Mouse (Mus musculus) MEL-GATA-1-ER (cell line): ENCODE data around the gene Gm27027.

ENCODE experiments used
- DNase-seq: peaks from one replicate; pipeline ENCODE4 v3.0.0-alpha.2; 2012; ENCODE audit warnings: low read depth; ENCODE audit errors: extremely low read depth

Gene Gm27027

DNA sequence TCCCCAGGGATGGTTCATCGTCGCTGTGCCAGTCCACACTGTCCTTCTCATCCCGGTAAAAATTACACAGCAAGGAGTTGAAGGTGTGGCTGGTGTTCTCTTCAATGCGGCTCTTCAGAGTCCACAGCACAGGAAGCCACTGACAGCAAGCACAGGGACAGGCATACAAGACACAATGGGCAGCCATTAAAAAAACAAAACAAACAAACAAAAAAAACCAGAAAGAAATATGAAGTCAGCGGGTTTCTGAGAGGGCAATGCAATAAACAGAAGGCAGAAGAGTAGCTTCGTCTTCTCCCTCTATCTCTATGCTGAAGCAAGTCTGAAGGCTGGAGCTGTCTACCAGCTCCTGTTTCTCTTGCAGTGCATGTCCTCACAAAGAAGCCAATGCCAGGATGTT, at the start of gene Gm27027:
Gene Gm27027, minus strand, starts transcription at position 101 of the 400 bp plus-strand sequence.
- no peak for DNase-seq

DNA sequence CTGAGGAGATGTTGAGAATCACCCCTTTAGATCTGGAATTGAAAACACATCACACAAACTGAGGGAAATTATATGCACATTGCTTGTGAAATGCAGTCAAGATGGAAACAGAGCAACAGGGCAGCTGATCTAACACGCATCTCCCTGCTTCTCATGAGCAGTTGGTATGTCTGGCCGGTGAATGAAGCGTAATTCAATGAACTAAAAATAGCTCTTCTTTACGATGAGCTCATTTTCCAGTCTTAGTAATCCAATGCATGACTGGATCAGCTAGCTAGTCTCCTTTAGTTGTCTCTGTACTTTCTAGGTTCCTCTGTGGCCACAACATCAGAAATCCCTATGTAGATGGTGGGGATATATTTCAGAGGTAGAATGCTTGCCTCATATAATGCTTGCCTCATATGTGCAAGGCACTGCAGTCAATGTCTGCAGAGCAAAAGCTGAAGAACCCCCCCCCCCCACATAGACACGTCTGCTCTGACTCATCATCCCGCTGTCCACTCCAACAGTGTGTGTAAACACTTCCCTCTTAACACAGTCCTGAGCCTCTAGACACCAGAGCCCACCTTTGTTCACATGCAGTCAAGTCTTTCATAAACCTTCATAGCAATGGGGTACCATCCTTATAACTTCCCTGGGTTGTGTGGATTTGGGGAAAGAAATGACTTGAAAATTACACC, 49.4 kb upstream of the Gm27027 start:
- DNase-seq: no peak

DNA sequence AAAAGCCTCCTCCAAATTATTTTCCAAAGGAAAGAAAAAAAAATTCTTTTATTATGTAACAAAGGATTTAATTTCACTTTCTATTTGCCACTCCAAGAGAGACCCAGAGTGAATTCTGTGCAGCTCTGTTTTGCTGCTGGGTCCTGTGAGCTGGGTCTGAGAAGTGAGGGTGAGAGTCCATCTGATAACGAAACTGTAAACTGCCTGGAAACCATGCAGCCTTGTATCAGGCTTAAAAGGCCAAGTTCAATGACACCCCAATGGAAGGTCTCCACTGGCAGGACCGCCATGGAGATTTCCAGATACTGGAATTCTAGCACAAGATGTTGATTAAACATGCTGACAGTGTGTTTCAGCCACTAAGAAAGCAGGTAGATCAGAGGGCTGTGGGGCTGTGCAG, 48.0 kb upstream of the Gm27027 start:
- no peak for DNase-seq

DNA sequence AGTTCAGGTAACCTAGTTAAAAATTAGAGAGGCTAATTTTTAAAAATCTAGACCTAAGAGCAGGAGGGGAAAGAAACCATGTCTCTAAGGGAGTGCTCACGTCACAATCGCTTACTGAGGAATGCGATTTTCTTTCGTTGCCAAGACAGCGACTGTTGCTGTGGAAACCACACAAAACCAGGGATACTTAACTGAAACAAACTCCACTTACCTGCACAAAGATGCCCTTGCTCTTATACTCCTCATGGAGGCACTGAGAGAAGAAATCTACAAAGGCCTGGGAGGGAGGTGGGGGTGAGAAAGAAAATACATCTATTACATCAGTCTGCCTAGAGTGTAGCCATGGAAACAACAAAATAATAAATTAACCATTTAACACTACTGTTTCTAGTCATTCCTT, 47.5 kb upstream of the Gm27027 start:
- no peak for DNase-seq

DNA sequence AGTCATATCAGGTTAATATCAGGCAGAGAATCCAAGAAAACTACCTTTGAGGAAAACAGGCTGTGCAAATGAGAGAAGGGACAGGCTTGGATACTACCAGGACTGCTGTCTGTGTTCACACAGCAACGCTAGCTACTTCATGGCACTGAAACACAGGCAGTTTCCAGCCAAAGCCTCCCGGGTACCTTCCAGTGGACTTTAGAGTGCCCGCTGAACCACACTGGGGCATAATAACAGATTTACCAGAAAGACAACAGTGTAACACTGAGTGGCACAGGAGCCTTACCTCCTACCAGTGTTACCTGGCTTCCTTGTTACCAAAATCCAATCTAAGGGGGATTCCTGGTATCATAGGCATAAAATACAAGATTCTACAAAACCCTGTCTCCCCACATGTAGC, 46.3 kb upstream of the Gm27027 start:
- DNase-seq: no peak

DNA sequence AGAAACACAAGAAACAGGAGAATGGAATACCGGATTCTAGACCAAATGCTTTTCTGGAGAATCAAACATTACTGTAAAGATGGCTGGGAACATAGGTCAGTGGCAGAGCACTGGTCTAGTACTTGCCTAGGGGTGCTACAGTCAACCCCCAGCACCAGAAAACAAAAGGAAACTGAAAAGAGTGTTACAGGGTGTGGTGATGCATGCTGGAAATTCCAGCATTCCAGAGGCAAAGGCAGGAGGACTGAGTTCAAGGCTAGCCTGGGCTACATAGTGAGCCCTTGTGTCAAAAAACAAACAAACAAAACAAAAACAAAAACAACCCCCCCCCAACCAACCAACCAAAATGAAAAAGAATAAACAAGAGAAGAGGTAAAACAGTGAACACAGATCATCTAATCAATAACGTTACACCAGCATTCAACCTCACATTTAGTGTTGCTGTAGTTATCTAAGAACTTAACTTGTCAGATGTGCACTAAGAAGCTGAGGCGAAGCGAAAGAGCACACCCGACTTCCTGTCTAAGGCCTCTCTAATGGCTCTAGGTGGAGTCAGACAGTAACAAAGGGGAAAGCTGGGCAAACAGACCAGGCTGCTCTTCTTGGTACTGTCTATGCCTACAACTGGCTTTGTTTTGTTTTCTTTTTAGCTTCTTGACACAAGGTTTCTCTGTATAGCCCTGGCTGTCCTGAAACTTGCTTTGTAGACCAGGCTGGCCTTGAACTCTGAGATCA, 44.4 kb upstream of the Gm27027 start:
- no peak for DNase-seq

DNA sequence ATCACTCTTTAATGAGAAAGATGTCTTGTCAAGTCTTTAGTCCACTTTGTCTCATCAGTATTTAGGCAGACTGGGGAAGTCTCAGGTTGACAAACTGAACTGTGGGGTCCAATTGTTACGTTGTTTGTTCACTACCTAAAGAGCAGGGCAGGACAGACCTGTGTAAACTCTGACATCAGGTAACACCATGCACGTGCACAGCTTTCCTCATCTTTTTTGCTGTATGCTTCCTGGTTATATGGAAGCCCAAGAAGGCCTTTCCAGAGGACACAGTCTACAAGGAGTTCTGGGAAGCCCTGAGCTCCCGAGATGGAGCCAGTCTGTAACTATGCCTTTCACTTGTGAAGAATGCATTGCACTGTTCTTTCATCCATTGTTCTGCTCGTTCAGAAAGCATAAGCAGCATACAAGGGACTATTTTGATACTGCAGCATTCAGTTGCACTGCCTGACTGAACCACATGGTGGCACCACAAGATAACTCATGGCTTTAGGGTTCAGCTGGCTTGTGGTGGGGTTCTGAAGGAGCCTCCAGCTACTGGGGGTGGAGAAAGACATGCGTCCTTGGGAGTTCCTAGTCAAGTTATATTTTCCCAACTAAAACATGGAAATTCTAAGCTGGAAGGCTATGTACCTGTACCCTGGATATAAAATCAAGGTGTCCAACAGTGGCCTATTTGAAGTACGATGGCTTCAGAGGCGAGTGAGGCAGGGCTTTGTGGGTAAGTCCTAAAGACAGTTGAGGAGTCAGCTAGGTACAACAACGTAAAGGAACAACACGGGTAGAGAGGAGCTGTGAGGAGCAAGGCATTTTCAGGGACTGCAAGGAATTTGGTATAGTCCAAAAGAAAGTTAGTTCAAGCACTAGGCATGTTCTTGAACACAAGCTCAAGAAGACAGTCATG, 39.5 kb upstream of the Gm27027 start:
- peak; percentile 25 for DNase-seq

DNA sequence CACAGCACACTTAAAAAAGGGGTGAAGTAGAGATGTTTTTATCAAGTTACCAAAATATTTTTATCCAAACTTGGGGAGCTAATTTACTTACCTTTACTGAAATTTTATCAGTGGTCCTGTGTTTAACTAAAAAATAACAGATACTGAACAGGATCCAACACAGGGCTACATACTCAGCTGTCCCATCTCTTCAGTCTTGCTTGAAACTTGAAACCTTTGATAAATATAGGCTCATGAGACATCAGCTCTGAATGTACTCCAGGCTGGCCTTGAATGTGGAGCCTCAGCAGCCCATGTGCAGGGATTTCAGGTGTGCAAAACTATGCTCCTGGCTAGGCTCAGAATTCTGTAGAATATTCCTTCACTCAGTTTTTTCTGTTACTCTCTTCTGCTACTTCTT, 34.4 kb upstream of the Gm27027 start:
- no peak for DNase-seq

DNA sequence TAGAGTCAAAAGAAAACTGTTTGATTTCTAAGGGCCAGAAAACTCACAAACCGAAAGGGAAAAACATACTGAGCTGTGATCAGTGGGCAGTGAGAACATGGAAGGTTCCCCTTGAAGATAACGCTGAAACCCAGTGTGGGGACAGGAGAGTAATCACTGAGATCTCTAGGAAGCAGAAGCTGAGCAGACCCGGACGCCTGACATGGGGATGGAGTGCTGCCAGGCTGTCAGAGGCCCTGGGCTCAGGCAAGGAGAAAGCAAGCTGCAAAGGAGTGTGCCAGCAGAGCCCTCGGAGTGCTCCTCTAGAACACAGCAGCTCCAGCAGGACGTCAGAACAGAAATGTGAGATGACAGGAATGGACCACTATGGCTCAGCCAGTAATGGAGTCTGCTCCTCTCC, 28.5 kb upstream of the Gm27027 start:
- no peak for DNase-seq

DNA sequence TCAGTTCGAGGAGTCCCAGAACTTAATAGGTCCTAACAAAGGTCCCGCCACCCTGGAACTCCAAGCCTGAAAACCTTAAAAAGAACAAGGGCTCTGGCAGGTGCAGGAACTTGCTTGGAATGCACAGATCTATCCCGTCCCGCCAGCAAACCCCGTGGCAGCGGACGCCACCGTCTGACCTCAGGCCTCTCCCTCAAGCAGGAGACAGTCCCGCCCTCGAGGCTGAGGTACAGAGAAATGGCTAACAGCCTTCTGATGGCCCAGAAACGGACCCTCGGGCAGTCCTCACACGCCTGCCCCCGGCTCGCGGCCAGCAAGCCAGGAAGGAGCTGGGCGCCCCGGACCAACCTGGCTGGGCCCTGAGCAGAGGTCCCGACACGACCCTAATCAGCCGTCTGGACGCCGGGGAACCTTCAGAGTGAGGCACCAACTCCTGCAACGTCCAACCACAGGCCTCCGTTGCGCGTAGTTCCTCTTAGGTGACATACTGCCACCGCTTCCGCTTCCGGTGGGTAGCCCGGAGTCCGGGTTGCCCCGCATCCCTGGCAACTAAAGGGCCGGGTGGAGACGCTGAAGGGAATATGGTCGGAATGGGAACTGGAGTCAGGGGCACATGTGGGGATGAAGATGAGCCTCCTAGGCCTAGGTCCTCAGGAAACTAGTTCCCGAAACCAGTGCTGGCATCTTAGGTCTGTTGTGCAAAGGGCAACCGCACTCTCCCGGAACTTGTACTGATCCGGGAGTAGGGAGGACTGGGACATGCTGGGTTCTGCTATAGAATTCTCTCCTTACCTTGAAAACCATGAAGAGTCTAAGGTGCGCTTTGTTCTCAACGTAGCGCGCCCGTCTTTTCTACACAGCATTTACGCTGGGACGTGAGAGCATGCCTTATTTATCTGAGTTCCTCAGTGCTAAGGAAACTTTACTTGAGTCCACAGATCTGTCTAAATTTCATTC, 14.5 kb upstream of the Gm27027 start, which contains the start of gene Alkbh3:
Gene Alkbh3, minus strand, starts transcription at position 473 of the 957 bp plus-strand sequence.
- DNase-seq: no peak

DNA sequence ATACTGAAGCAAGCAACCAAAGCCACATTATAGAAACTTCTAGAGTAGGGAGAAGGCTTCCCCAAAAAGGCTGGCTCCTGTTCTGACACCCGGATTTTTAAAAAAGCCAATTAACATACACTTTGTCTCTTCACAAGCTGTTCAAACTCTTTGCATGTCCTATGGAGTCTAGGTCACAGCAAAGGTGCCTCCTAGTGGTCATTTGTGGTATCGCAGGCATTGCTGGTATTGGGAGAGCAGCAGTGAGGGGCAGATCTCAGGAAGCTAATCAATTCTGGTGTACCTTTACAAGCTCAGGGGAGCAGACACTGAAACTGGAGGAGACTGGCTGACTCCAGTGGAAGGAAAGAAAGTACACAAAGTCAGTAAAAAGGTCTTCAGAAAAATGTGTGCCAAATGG, 6.2 kb upstream of the Gm27027 start:
- peak; percentile 36 for DNase-seq

DNA sequence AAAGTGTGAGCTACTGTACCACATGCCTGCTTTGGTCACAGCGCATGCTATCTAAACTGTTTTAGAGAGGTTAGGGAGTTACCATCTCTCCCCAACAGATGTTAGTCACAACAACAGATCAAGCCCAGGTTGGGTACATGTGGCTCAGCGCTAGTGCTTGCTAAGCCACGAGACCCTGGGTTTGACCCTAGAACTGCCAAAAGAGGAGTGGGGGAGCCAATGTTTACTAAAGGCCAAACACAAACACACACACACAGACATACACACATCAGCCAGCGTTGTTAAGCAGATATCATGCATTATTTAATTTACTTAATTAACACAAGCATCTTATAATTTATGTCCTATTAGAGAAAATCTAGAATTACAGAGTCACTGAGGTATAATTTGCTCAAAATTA, 5.8 kb upstream of the Gm27027 start:
- no peak for DNase-seq

DNA sequence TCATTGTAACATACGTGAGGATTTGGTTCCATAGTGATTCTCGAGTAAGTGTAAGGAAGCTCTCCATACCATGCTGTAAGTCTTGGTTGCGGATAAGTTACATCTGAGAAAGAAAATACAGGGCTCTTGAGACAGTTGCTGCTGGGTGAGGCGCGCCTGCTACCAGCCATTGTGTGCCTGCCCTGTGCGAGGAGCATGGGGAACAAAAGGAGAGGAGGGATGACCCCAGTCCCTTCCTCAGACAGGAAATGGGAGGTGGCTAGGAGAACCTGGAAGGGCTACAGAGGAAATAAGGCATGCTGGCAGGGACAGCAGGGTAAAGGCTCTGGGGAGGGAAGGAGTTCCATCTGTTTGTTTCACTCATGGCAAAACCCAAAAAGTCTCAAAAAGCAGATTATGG, 5.3 kb upstream of the Gm27027 start:
- DNase-seq: no peak

DNA sequence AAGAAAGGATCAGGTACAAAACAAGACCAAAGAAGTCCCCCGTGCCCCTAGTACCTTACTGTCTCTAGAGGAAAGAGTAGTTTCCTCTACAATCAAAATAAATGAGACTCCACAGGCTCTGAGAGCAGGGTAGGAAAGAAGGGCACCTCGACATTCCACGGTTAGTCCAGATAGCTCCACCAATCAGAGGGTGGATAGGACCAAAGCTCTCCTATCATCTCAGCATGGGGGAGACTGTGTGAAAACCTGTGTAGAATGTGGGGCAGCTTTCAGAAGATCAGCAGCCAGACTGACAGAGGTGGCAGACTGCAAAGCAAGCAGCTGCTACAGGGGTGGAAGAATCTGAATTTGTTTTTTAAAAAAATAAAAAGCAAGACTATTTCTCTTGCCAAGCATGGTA, 3.3 kb downstream of the Gm27027 start:
- DNase-seq: no peak

DNA sequence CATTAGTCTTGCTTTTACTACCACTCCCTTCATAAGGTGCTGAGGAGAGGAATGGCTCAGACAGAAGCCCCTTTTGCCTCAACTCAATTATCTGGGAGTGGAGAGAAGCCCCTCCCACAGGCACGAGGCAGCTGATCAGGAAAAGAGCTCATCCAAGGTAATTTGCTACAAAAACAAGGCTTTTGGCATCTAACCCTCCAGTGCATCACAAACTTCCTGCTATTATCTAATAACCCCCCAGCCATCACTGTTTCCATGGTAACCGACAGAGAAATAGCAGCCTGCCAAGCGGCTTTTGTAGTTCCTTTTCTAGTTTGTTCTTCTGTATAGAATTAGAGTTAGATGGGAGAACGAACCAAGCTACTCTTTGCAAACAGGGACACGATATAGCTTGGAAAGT, 3.9 kb downstream of the Gm27027 start:
- DNase-seq: peak; percentile 62

DNA sequence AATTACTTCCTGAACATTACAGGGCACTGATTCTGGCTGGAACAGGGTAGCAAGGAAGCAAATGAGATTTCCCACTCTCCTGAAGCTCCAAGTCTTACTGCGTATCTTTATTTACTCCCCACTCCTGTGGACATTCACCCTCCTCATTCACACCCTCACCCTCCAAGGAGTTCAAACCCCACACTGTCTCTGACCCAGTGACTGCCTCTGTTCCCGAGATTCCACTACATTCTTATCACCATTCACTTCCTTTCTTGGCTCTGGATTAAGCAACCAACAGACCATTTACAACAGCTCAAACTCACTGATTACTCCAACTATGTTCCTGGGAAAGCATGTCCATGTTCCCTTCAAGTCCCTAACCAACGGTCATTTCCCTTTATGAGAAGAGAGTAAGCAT, 4.8 kb downstream of the Gm27027 start:
- no peak for DNase-seq

DNA sequence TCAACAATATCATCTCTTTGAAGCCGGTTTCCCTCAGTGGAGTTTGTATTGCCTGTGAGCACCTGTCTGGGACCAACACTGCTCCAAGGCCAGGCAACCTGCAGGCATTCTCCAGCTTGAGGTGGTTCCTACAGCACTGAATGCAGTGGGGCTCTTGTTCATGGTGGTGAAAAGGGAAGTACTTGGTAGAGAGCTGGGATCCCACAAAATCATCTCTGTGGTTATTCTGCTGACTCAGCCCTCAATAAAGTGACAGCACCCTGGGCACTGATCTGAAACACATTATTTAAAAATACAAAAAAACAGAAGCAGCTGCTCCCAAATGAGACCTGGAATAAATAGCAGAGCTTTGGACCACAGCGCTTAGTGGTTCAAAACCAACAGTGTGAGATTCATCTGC, 7.7 kb downstream of the Gm27027 start:
- peak; percentile 58 for DNase-seq

DNA sequence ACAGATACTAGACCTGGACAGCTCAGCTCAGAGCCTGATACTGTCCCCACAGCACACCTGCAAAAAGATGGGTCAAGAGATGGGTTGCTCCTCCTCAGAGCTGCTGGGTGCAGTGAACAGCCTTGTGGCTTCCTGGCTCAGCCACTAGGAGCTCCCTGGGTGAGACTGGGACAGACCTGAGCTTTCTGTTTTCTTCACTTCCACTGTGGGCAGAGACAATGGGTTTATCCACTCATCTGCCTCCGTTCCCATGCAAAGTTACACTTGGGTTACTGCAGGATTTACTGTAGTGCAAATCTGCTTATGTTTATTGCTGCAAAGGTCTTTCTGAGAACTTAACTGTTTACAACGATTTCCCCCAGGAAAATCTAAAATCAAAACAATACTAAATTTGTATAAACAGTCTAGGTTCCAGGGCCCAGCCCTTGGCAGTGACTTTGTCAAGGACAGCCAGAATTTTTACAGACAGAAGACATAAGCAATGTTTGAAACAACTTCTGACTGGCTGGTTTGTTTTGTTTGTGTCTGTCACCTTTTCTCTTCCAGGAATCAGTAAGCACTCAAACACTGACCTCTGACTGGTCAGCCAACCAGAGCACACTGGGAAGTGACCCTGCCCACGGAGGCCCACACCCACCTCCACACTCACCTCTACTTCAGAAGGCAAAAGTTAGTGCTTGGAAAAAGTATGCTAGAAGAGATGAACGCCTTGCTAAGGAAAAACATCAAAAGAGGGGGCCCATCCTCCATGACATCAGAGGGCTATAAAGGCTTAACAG, 13.5 kb downstream of the Gm27027 start:
- DNase-seq: no peak

DNA sequence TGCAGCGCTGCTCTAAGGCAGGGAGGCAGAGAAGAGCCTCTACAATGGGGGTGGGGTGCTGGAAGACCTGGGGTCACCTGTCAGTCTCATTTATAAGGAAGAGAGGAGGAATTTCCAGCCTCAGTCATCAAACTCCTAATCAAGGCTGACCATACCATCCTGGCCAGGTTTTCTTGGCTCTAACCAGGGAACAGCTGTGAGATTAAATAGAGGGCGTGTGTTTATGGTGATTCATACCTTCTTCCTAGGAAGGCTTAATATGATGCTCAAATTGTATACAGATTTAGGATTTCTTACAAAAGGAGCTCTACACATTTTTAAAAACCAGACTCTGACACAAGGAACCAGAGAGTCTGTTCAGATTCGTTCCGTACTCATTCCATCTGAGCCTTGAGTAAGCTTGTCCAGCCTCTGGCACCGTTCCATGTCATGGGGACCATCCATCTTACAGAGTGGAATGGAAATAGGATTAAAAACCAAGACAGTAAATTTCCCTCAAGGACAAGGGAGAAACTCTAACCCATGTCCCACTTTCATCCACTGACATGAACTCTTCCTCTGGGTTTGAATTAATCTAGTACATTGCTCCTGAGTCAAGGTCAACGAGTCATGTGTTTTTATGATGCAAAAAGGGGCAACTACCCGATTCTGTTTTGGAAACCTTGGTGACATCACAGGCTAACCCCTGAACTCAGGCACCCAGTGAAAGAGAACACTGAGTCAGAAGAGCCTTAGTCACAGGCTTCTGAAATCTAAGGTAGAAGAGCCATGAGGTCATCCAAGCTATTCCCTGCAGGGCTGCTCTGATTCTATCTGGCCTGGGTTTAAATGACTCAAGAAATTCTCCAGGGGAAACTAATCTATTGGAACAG, 16.7 kb downstream of the Gm27027 start:
- no peak for DNase-seq
